Mouse (Mus musculus) CH12.LX (cell line): ENCODE measurements around the gene Surf6.

Source experiments
- CHD1 ChIP-seq: IDR thresholded peaks from 2 replicates; pipeline ENCODE4 v1.6.1; 2012; ENCODE audit warnings: low read depth, low read length, improper control_type of control experiment, inconsistent platforms
- CTCF ChIP-seq, 2 experiments: IDR thresholded peaks in 1 of 2; conservative IDR thresholded peaks in 1 of 2; 2 replicates each; pipeline ENCODE4 v1.5.1; 2011 to 2012; ENCODE audit warnings: low read depth in 2 of 2, low read length in 2 of 2, improper control_type of control experiment in 1 of 2, inconsistent platforms in 1 of 2, mild to moderate bottlenecking in 1 of 2, moderate library complexity in 1 of 2
- EP300 ChIP-seq: IDR thresholded peaks from 2 replicates; pipeline ENCODE4 v1.6.1; 2011; ENCODE audit warnings: low read length, improper control_type of control experiment
- NRF1 ChIP-seq: IDR thresholded peaks from 2 replicates; pipeline ENCODE4 v1.6.1; 2014; ENCODE audit warnings: low read depth, mild to moderate bottlenecking, inconsistent platforms, low read length, improper control_type of control experiment, moderate library complexity
- POLR2A ChIP-seq: IDR thresholded peaks from 2 replicates; pipeline ENCODE4 v1.6.1; 2011; ENCODE audit warnings: low read depth, mild to moderate bottlenecking, improper control_type of control experiment, low read length
- ZNF384 ChIP-seq: IDR thresholded peaks from 2 replicates; pipeline ENCODE4 v1.6.1; 2012; ENCODE audit warnings: low read depth, low read length, improper control_type of control experiment, inconsistent platforms

GRCm38 (mm10) chr2:26930390-26930789, 27.7 kb upstream of the Surf6 start:
- TF ChIP-seq NRF1 (no peak), ZNF384 (no peak), EP300 (no peak), POLR2A (no peak), CHD1 (no peak), CTCF (conservative IDR thresholded peaks at IDR 0.05 in 1 of 2, IDR thresholded peaks at IDR 0.05 in 1 of 2; ENCODE audit: low read depth in 2 of 2, low read length in 2 of 2) (peak; percentile 57 to 86)
